Mouse (Mus musculus) megakaryocyte-erythroid progenitor cell, adult 5 weeks (primary cell): Measurements from ENCODE around the gene Akap4. TPM values are rescaled to one million over a fixed set of nuclear protein-coding genes. Genes with fewer than 3 reads are reported as not detected.

Source experiments
- polyA plus RNA-seq: library from polyadenylated mRNA; stranded (reverse); fragments of >175 nt; gene quantifications from 2 replicates; pipeline ENCODE4 v1.2.3, GENCODE M21; 2012

The Akap4 gene
- polyA plus RNA-seq, result not detected in 2 replicates

GRCm38 (mm10) chrX:7067219-7067618 lies at the start of gene Akap4:
Gene Akap4, plus strand, starts transcription at chrX:7067519.

GRCm38 (mm10) chrX:7041519-7041918 lies 25.8 kb upstream of the Akap4 start, which contains the start of gene Ccnb3:
Gene Ccnb3, minus strand, starts transcription at chrX:7041619.

Other genes starting within 250 kb of the Akap4 start
- gene Ccnb3, start 25.9 kb upstream of the Akap4 start, polyA plus RNA-seq, result not detected in 2 replicates